Comparison of ENCODE assay signal across 20 mouse cellular contexts in genomic region chr3:143722571-143722970, GRCm38 (mm10).
A peak's percentile ranks its signal among the peaks of the same experiment; 100 is the strongest.
DNase-seq lines count a peak whose midpoint lies in the region; ATAC-seq and TF ChIP-seq lines count a peak whose summit lies in the region.
"Had no signal": no experiment of that assay in that cellular context is flagged by ENCODE, and none has a peak within 500 bp of the region (broad histone marks: within the 10 kb centered on the region; RNA-seq: fewer than 3 reads in every experiment).

No protein-coding gene starts in this region.

- no peak for TF ChIP-seq CTCF in kidney, postnatal 0 days (IDR thresholded peaks at IDR 0.05; ENCODE audit: low read depth)
- TF ChIP-seq CTCF in brain, embryonic 14.5 days (IDR thresholded peaks at IDR 0.05; ENCODE audit: borderline replicate concordance, extremely low read depth, insufficient read depth, insufficient read length): no peak

- ATAC-seq in kidney, postnatal 0 days (replicated peaks; ENCODE audit: low FRiP score, low read depth): no peak
- peak; percentile 67; the same call in 1 of the 2 replicates for ATAC-seq in lung, embryonic 15.5 days (ENCODE audit: borderline replicate concordance, extremely low read depth, low FRiP score, low TSS enrichment)
- ATAC-seq: intestine, postnatal 0 days; midbrain, embryonic 15.5 days had no signal

- no peak overlapping the region for H3K27ac ChIP-seq in kidney, postnatal 0 days
- 0 out of 2 replicates have a peak overlapping the region, but pooled peaks have one; percentile 37 for H3K27ac ChIP-seq in lung, embryonic 15.5 days
- H3K27ac ChIP-seq: heart, embryonic 13.5 days; hindbrain, embryonic 15.5 days; midbrain, embryonic 15.5 days had no signal

- no peaks in the 10 kb centered on the region for H3K4me1 ChIP-seq in kidney, postnatal 0 days (replicated peaks; ENCODE audit: insufficient read depth, low read length)
- H3K4me1 ChIP-seq in lung, embryonic 15.5 days: peaks cover 6% of the 10 kb centered on the region; the same call in 1 of the 2 replicates
- H3K4me1 ChIP-seq: heart, embryonic 13.5 days; hindbrain, embryonic 15.5 days; megakaryocyte, embryonic 14.5 days; midbrain, embryonic 15.5 days had no signal

- H3K4me2 ChIP-seq in kidney, postnatal 0 days (ENCODE audit: low read length): no peak overlapping the region
- no peak overlapping the region for H3K4me2 ChIP-seq in lung, embryonic 15.5 days
- H3K4me2 ChIP-seq: heart, embryonic 13.5 days; hindbrain, embryonic 15.5 days; midbrain, embryonic 15.5 days had no signal

- no peak overlapping the region for H3K4me3 ChIP-seq in kidney, postnatal 0 days (replicated peaks; ENCODE audit: low read depth, low read length)
- H3K4me3 ChIP-seq in lung, embryonic 15.5 days: no peak overlapping the region
- H3K4me3 ChIP-seq: heart, embryonic 13.5 days; hindbrain, embryonic 15.5 days; megakaryocyte, embryonic 14.5 days; midbrain, embryonic 15.5 days had no signal

- H3K27me3 ChIP-seq in kidney, postnatal 0 days (ENCODE audit: insufficient read depth, low read length): no peaks in the 10 kb centered on the region
- no peaks in the 10 kb centered on the region for H3K27me3 ChIP-seq in lung, embryonic 15.5 days
- H3K27me3 ChIP-seq: heart, embryonic 13.5 days; hindbrain, embryonic 15.5 days; megakaryocyte, embryonic 14.5 days; midbrain, embryonic 15.5 days had no signal

- no peaks in the 10 kb centered on the region for H3K36me3 ChIP-seq in kidney, postnatal 0 days (ENCODE audit: insufficient read depth, low read length)
- H3K36me3 ChIP-seq in lung, embryonic 15.5 days: no peaks in the 10 kb centered on the region
- H3K36me3 ChIP-seq: heart, embryonic 13.5 days; hindbrain, embryonic 15.5 days; midbrain, embryonic 15.5 days had no signal

- H3K9me3 ChIP-seq in kidney, postnatal 0 days (replicated peaks; ENCODE audit: low read length): no peaks in the 10 kb centered on the region
- H3K9me3 ChIP-seq in lung, embryonic 15.5 days: no peaks in the 10 kb centered on the region
- H3K9me3 ChIP-seq: heart, embryonic 13.5 days; hindbrain, embryonic 15.5 days; midbrain, embryonic 15.5 days had no signal

- WGBS in kidney, postnatal 0 days: 79% methylated on average over 2 of the region's 2 CpGs
- 48% methylated on average over 2 of the region's 2 CpGs for WGBS in lung, embryonic 15.5 days

- no peak for TF ChIP-seq POLR2A in brain, embryonic 14.5 days (IDR thresholded peaks at IDR 0.05; ENCODE audit: borderline replicate concordance, extremely low read depth, insufficient read depth, insufficient read length, poor library complexity, severe bottlenecking)

- DNase-seq in kidney, postnatal 0 days (ENCODE audit: low spot score): peak; percentile 21
- DNase-seq in kidney, adult 9 months: no peak
- no peak for DNase-seq in lung, postnatal 36 days
- DNase-seq in brain, embryonic 14.5 days (ENCODE audit: low read depth): peak; percentile 35
- DNase-seq in right cerebral cortex, postnatal 14 days: peak; percentile 51
- no peak for DNase-seq in cerebellum, postnatal 36 days
- DNase-seq in testis, postnatal 10 days (ENCODE audit: low spot score): no peak
- DNase-seq: cerebellum, adult 9-11 months; embryo, embryonic 11 days; heart, postnatal 36 days; kidney, postnatal 14 days; liver; lung, adult 18-20 months; thymus, postnatal 25 days had no signal

- H3K9ac ChIP-seq in kidney, postnatal 0 days (ENCODE audit: low read depth, low read length): no peak overlapping the region
- no peak overlapping the region for H3K9ac ChIP-seq in lung, embryonic 15.5 days
- H3K9ac ChIP-seq: heart, embryonic 13.5 days; hindbrain, embryonic 15.5 days; midbrain, embryonic 15.5 days had no signal

Comparison
In these comparisons a context has a peak if more than half of its experiments do, and no peak if none do; other contexts are left out.
1. DNase-seq: peak in kidney, postnatal 0 days (single experiment), brain, embryonic 14.5 days (single experiment) and right cerebral cortex, postnatal 14 days (single experiment); none in kidney, adult 9 months (single experiment), lung, postnatal 36 days (single experiment), cerebellum, postnatal 36 days (0 of 2) and testis, postnatal 10 days (single experiment).